In genomic region chr16:17920586-17920985, GRCm38 (mm10) we compare ENCODE assay signal across 10 mouse cellular contexts. TPM values are rescaled to one million over a fixed set of nuclear protein-coding genes. Genes with fewer than 3 reads are reported as not detected.
DNase-seq lines count a peak whose midpoint lies in the region; ATAC-seq lines count a peak whose summit lies in the region.
"Had no signal": no experiment of that assay in that cellular context is flagged by ENCODE, and none has a peak within 500 bp of the region (broad histone marks: within the 10 kb centered on the region; RNA-seq: fewer than 3 reads in every experiment).

No protein-coding gene starts in this region.

- H3K36me3 ChIP-seq in heart, embryonic 12.5 days, result peaks cover 9% of the 10 kb centered on the region
- no peaks in the 10 kb centered on the region for H3K36me3 ChIP-seq in intestine, embryonic 16.5 days (ENCODE audit: control insufficient read depth, insufficient read depth, low read length)

- peak overlapping the region; percentile 48 for H3K9ac ChIP-seq in heart, embryonic 12.5 days
- H3K9ac ChIP-seq in intestine, embryonic 16.5 days (ENCODE audit: low read depth, low read length), result peak overlapping the region; percentile 83

- no peak for ATAC-seq in heart, embryonic 12.5 days (ENCODE audit: insufficient number of reproducible peaks, low FRiP score)
- ATAC-seq in intestine, embryonic 16.5 days, result no peak
- no peak for ATAC-seq in inflammation-experienced regulatory T-cells, adult 6 months

- DNase-seq in heart, adult 8-10 months (ENCODE audit: low spot score), result no peak
- DNase-seq in embryo, embryonic 9.5 days (ENCODE audit: extremely low spot score), result peak; percentile 42
- peak; percentile 36 for DNase-seq in neural tube, embryonic 10.5 days (ENCODE audit: extremely low spot score, low spot score)
- no peak for DNase-seq in frontal cortex, postnatal 36 days (ENCODE audit: low spot score in 2 of 2)
- no peak for DNase-seq in urinary bladder, postnatal 14 days (ENCODE audit: low spot score)

- no peak overlapping the region for H3K27ac ChIP-seq in heart, embryonic 12.5 days (ENCODE audit: poor library complexity, severe bottlenecking)
- no peak overlapping the region for H3K27ac ChIP-seq in intestine, embryonic 16.5 days (ENCODE audit: low read length)

- H3K9me3 ChIP-seq in heart, embryonic 12.5 days (replicated peaks), result 0 out of 2 replicates have a peak, but pooled peaks cover 3% of the 10 kb centered on the region
- no peaks in the 10 kb centered on the region for H3K9me3 ChIP-seq in intestine, embryonic 16.5 days (ENCODE audit: control insufficient read depth, low read length)

- peaks cover 44% of the 10 kb centered on the region for H3K27me3 ChIP-seq in heart, embryonic 12.5 days (replicated peaks)
- peaks cover 25% of the 10 kb centered on the region for H3K27me3 ChIP-seq in intestine, embryonic 16.5 days (replicated peaks; ENCODE audit: control insufficient read depth, insufficient read depth, low read length)

- H3K4me1 ChIP-seq in heart, embryonic 12.5 days (replicated peaks), result peaks cover 18% of the 10 kb centered on the region
- H3K4me1 ChIP-seq in intestine, embryonic 16.5 days (ENCODE audit: control insufficient read depth, insufficient read depth, low read length), result peaks cover 18% of the 10 kb centered on the region

- 5% methylated on average over 20 of the region's 20 CpGs for WGBS in heart, embryonic 12.5 days
- WGBS in intestine, embryonic 16.5 days, result 18% methylated on average over 20 of the region's 20 CpGs

- peak overlapping the region; percentile 70 for H3K4me3 ChIP-seq in heart, embryonic 12.5 days
- no peak overlapping the region for H3K4me3 ChIP-seq in intestine, embryonic 16.5 days (ENCODE audit: low read length)

- H3K4me2 ChIP-seq in heart, embryonic 12.5 days, result peak overlapping the region; percentile 95
- peak overlapping the region; percentile 95; the same call in 1 of the 2 replicates for H3K4me2 ChIP-seq in intestine, embryonic 16.5 days (ENCODE audit: low read depth, low read length)

RNA-seq across cellular contexts. Expression of gene Gsc2, which starts 5.7 kb away (rescaled TPM):
- not detected in 2 replicates for polyA plus RNA-seq in heart, embryonic 12.5 days (2016; fragmentation: Nextera tagmentation; extraction: Ambion mirVana)
- not detected for total RNA-seq in heart, adult 8-10 months (2022)
- polyA plus RNA-seq in intestine, embryonic 16.5 days (2015; fragmentation: Nextera tagmentation; extraction: Ambion mirVana), result 0.23 TPM in 1 of 2 replicates, not detected in the other
- polyA plus RNA-seq in inflammation-experienced regulatory T-cells, adult 6 months (2017; shearing (Covaris generic)), result not detected
- total RNA-seq: left cerebral cortex, postnatal 14 days had no signal
- polyA plus RNA-seq: spleen, adult 2 months had no signal

RNA-seq across cellular contexts. Expression of gene Slc25a1, which starts 7.4 kb away (rescaled TPM):
- 37.6 and 37.8 TPM in 2 replicates for polyA plus RNA-seq in heart, embryonic 12.5 days (2016; fragmentation: Nextera tagmentation; extraction: Ambion mirVana)
- 1 to 10 TPM; 4.6 to 7.9 (median 7.2) TPM for total RNA-seq in heart, adult 8-10 months (2022)
- 255 and 287 TPM in 2 replicates for polyA plus RNA-seq in intestine, embryonic 16.5 days (2015; fragmentation: Nextera tagmentation; extraction: Ambion mirVana)
- 10 to 100 TPM in 1 of 3 experiments, 1 to 10 TPM in 2; 4.4 to 12.6 (median 8.2) TPM for polyA plus RNA-seq in inflammation-experienced regulatory T-cells, adult 6 months (2017; shearing (Covaris generic))

RNA-seq across cellular contexts. Expression of gene Ess2, which starts 9.4 kb away (rescaled TPM):
- 30.2 and 31.6 TPM in 2 replicates for polyA plus RNA-seq in heart, embryonic 12.5 days (2016; fragmentation: Nextera tagmentation; extraction: Ambion mirVana)
- 10 to 100 TPM in 1 of 4 experiments, 1 to 10 TPM in 3; 8.0 to 10.1 (median 9.6) TPM for total RNA-seq in heart, adult 8-10 months (2022)
- polyA plus RNA-seq in intestine, embryonic 16.5 days (2015; fragmentation: Nextera tagmentation; extraction: Ambion mirVana), result 28.8 and 29.5 TPM in 2 replicates
- 10 to 100 TPM; 29.9 to 45.9 (median 39.7) TPM for polyA plus RNA-seq in inflammation-experienced regulatory T-cells, adult 6 months (2017; shearing (Covaris generic))

RNA-seq across cellular contexts. Expression of gene Tssk2, which starts 22.1 kb away (rescaled TPM):
- not detected in 2 replicates for polyA plus RNA-seq in heart, embryonic 12.5 days (2016; fragmentation: Nextera tagmentation; extraction: Ambion mirVana)
- under 1 TPM in 1 of 4 experiments, not detected in 3; 0.20 TPM for total RNA-seq in heart, adult 8-10 months (2022)
- not detected in 2 replicates for polyA plus RNA-seq in intestine, embryonic 16.5 days (2015; fragmentation: Nextera tagmentation; extraction: Ambion mirVana)
- under 1 TPM in 1 of 3 experiments, not detected in 2; 0.43 TPM for polyA plus RNA-seq in inflammation-experienced regulatory T-cells, adult 6 months (2017; shearing (Covaris generic))
- total RNA-seq: left cerebral cortex, postnatal 14 days had no signal
- polyA plus RNA-seq: spleen, adult 2 months had no signal

RNA-seq across cellular contexts. Expression of gene Dgcr2, which starts 22.2 kb away (rescaled TPM):
- 54.5 and 56.8 TPM in 2 replicates for polyA plus RNA-seq in heart, embryonic 12.5 days (2016; fragmentation: Nextera tagmentation; extraction: Ambion mirVana)
- total RNA-seq in heart, adult 8-10 months (2022), result 10 to 100 TPM; 44.4 to 51.8 (median 48.7) TPM
- 65.4 and 67.4 TPM in 2 replicates for polyA plus RNA-seq in intestine, embryonic 16.5 days (2015; fragmentation: Nextera tagmentation; extraction: Ambion mirVana)
- polyA plus RNA-seq in inflammation-experienced regulatory T-cells, adult 6 months (2017; shearing (Covaris generic)), result 10 to 100 TPM; 16.4 to 21.8 (median 19.9) TPM

Comparison
In these comparisons a context has a peak if more than half of its experiments do, and no peak if none do; other contexts are left out.
1. DNase-seq: peak in embryo, embryonic 9.5 days (single experiment) and neural tube, embryonic 10.5 days (single experiment); none in heart, adult 8-10 months (single experiment), frontal cortex, postnatal 36 days (0 of 2) and urinary bladder, postnatal 14 days (single experiment).